Mouse (Mus musculus) lung, embryonic 15.5 days (tissue): ENCODE data around the gene Dnajc10. TPM values are rescaled to one million over a fixed set of nuclear protein-coding genes. Genes with fewer than 3 reads are reported as not detected.

Experiments
- ATAC-seq: fragments of 200-750 bp; cut with Nextera tagmentation; 2 replicates; pipeline ENCODE4 v1.8.0; 2017; ENCODE audit warnings: moderate number of reproducible peaks, borderline replicate concordance; ENCODE audit not compliant: low FRiP score, low TSS enrichment; ENCODE audit errors: extremely low read depth
- H3K27ac ChIP-seq: fragments of 300-500 bp; sonication (generic); 2 replicates; pipeline ENCODE4 v1.5.1; 2015; ENCODE audit warnings: moderate library complexity, mild to moderate bottlenecking, inconsistent platforms
- H3K27me3 ChIP-seq: fragments of 300-500 bp; sonication (generic); 2 replicates; pipeline ENCODE4 v1.6.1; 2015; ENCODE audit warnings: inconsistent platforms
- H3K36me3 ChIP-seq: fragments of 300-500 bp; sonication (generic); 2 replicates; pipeline ENCODE4 v1.6.1; 2015; ENCODE audit warnings: inconsistent platforms
- H3K4me1 ChIP-seq: fragments of 300-500 bp; sonication (generic); 2 replicates; pipeline ENCODE4 v1.6.1; 2015; ENCODE audit warnings: inconsistent platforms
- H3K4me2 ChIP-seq: fragments of 300-500 bp; sonication (generic); 2 replicates; pipeline ENCODE4 v1.6.1; 2015; ENCODE audit warnings: inconsistent platforms, mild to moderate bottlenecking, moderate library complexity
- H3K4me3 ChIP-seq: fragments of 300-500 bp; sonication (generic); 2 replicates; pipeline ENCODE4 v1.5.1; 2015; ENCODE audit warnings: mild to moderate bottlenecking, inconsistent platforms
- H3K9ac ChIP-seq: fragments of 300-500 bp; sonication (generic); 2 replicates; pipeline ENCODE4 v1.6.1; 2015; ENCODE audit warnings: inconsistent platforms
- H3K9me3 ChIP-seq: fragments of 300-500 bp; sonication (generic); 2 replicates; pipeline ENCODE4 v1.6.1; 2016; ENCODE audit warnings: inconsistent platforms
- WGBS: fragments of 180-500 bp; shearing (Covaris S2); methylation state at CpG from one replicate; pipeline ENCODE4 v1.1.7; 2015; 5-methylcytosine and 5-hydroxymethylcytosine counted together
- polyA plus RNA-seq: library from polyadenylated mRNA; unstranded; fragments of >200 nt; fragmentation: Nextera tagmentation; extraction: Ambion mirVana; gene quantifications from 2 replicates; pipeline ENCODE4 v1.2.1, GENCODE M21; 2015

Dnajc10 gene
- polyA plus RNA-seq, 1 experiment from 2014 or later = 95.8 TPM

- Histone ChIP-seq H3K36me3 (no peaks in the 10 kb centered on the region), H3K9me3 (no peaks in the 10 kb centered on the region), H3K9ac (no peak overlapping the region), H3K27ac (no peak overlapping the region), H3K4me1 (peaks cover 3% of the 10 kb centered on the region; the same call in 1 of the 2 replicates), H3K4me3 (no peak overlapping the region), H3K27me3 (no peaks in the 10 kb centered on the region), H3K4me2 (no peak overlapping the region)
- no peak for ATAC-seq
- 81% methylated on average over 2 of the region's 2 CpGs for WGBS
These were observed 11.3 kb upstream of the Dnajc10 start for GRCm38 (mm10) chr2:80303957-80304356.

GRCm38 (mm10) chr2:80307701-80308100, 7.6 kb upstream of the Dnajc10 start:
- Histone ChIP-seq H3K9me3 (no peaks in the 10 kb centered on the region), H3K36me3 (no peaks in the 10 kb centered on the region), H3K27me3 (no peaks in the 10 kb centered on the region), H3K4me3 (no peak overlapping the region), H3K9ac (no peak overlapping the region), H3K4me1 (0 out of 2 replicates have a peak, but pooled peaks cover 4% of the 10 kb centered on the region), H3K4me2 (no peak overlapping the region), H3K27ac (no peak overlapping the region)
- no peak for ATAC-seq
- 88% methylated on average over 3 of the region's 3 CpGs for WGBS

- Histone ChIP-seq H3K9ac (no peak overlapping the region), H3K9me3 (no peaks in the 10 kb centered on the region), H3K4me2 (no peak overlapping the region), H3K27ac (no peak overlapping the region), H3K27me3 (no peaks in the 10 kb centered on the region), H3K36me3 (no peaks in the 10 kb centered on the region), H3K4me1 (0 out of 2 replicates have a peak, but pooled peaks cover 4% of the 10 kb centered on the region), H3K4me3 (no peak overlapping the region)
- WGBS = 60% methylated on average over 4 of the region's 4 CpGs
- no peak for ATAC-seq
These were observed 5.5 kb upstream of the Dnajc10 start for GRCm38 (mm10) chr2:80309775-80310174.

- H3K36me3 ChIP-seq = no peaks in the 10 kb centered on the region
- H3K4me2 ChIP-seq = no peak overlapping the region
- no peak overlapping the region for H3K9ac ChIP-seq
- no peaks in the 10 kb centered on the region for H3K9me3 ChIP-seq
- H3K4me3 ChIP-seq = no peak overlapping the region
- no peak overlapping the region for H3K27ac ChIP-seq
- ATAC-seq = no peak
- 0 out of 2 replicates have a peak, but pooled peaks cover 4% of the 10 kb centered on the region for H3K4me1 ChIP-seq
- no peaks in the 10 kb centered on the region for H3K27me3 ChIP-seq
- WGBS = 19% methylated on average over 4 of the region's 4 CpGs
These were observed 4.5 kb upstream of the Dnajc10 start for GRCm38 (mm10) chr2:80310772-80311171.

GRCm38 (mm10) chr2:80311350-80311749, 3.9 kb upstream of the Dnajc10 start:
- Histone ChIP-seq H3K9ac (no peak overlapping the region), H3K4me3 (no peak overlapping the region), H3K4me2 (no peak overlapping the region), H3K36me3 (no peaks in the 10 kb centered on the region), H3K27ac (no peak overlapping the region), H3K27me3 (no peaks in the 10 kb centered on the region), H3K9me3 (no peaks in the 10 kb centered on the region), H3K4me1 (peaks cover 9% of the 10 kb centered on the region; the same call in 1 of the 2 replicates)
- ATAC-seq = no peak
- 71% methylated on average over 4 of the region's 4 CpGs for WGBS

- Histone ChIP-seq H3K4me2 (no peak overlapping the region), H3K4me3 (no peak overlapping the region), H3K27me3 (no peaks in the 10 kb centered on the region), H3K9me3 (no peaks in the 10 kb centered on the region), H3K36me3 (peaks cover 8% of the 10 kb centered on the region; the same call in 1 of the 2 replicates), H3K9ac (no peak overlapping the region), H3K4me1 (peaks cover 13% of the 10 kb centered on the region; the same call in 1 of the 2 replicates), H3K27ac (no peak overlapping the region)
- no peak for ATAC-seq
- WGBS = 41% methylated on average over 1 of the region's 1 CpGs
These were observed 1.1 kb upstream of the Dnajc10 start for GRCm38 (mm10) chr2:80314201-80314600.

GRCm38 (mm10) chr2:80314854-80315241, 418 bp upstream of the Dnajc10 start:
- peak; percentile 12; the same call in 1 of the 2 replicates for ATAC-seq
- peak overlapping the region; percentile 66 for H3K4me2 ChIP-seq
- peak overlapping the region; percentile 92 for H3K4me3 ChIP-seq
- no peaks in the 10 kb centered on the region for H3K27me3 ChIP-seq
- peak overlapping the region; percentile 98 for H3K27ac ChIP-seq
- WGBS = 31% methylated on average over 7 of the region's 7 CpGs
- H3K9me3 ChIP-seq = no peaks in the 10 kb centered on the region
- H3K36me3 ChIP-seq = peaks cover 10% of the 10 kb centered on the region; the same call in 1 of the 2 replicates
- H3K4me1 ChIP-seq = peaks cover 13% of the 10 kb centered on the region; the same call in 1 of the 2 replicates
- H3K9ac ChIP-seq = peak overlapping the region; percentile 93

GRCm38 (mm10) chr2:80322878-80323277, 7.6 kb downstream of the Dnajc10 start:
- H3K27me3 ChIP-seq = no peaks in the 10 kb centered on the region
- WGBS = 91% methylated on average over 4 of the region's 4 CpGs
- no peak for ATAC-seq
- H3K36me3 ChIP-seq = peaks cover 50% of the 10 kb centered on the region
- H3K9ac ChIP-seq = no peak overlapping the region
- H3K4me3 ChIP-seq = no peak overlapping the region
- H3K4me2 ChIP-seq = no peak overlapping the region
- H3K27ac ChIP-seq = no peak overlapping the region
- H3K4me1 ChIP-seq = no peaks in the 10 kb centered on the region
- no peaks in the 10 kb centered on the region for H3K9me3 ChIP-seq

GRCm38 (mm10) chr2:80325779-80326178, 10.5 kb downstream of the Dnajc10 start:
- WGBS = 89% methylated on average over 2 of the region's 2 CpGs
- Histone ChIP-seq H3K4me2 (no peak overlapping the region), H3K36me3 (peaks cover 45% of the 10 kb centered on the region), H3K9ac (no peak overlapping the region), H3K9me3 (no peaks in the 10 kb centered on the region), H3K27ac (no peak overlapping the region), H3K4me1 (no peaks in the 10 kb centered on the region), H3K27me3 (no peaks in the 10 kb centered on the region), H3K4me3 (no peak overlapping the region)
- ATAC-seq = no peak

- no peak overlapping the region for H3K4me3 ChIP-seq
- WGBS = 85% methylated on average over 6 of the region's 6 CpGs
- no peak for ATAC-seq
- H3K4me2 ChIP-seq = no peak overlapping the region
- H3K4me1 ChIP-seq = no peaks in the 10 kb centered on the region
- no peaks in the 10 kb centered on the region for H3K9me3 ChIP-seq
- no peak overlapping the region for H3K27ac ChIP-seq
- no peaks in the 10 kb centered on the region for H3K27me3 ChIP-seq
- no peak overlapping the region for H3K9ac ChIP-seq
- peaks cover 37% of the 10 kb centered on the region for H3K36me3 ChIP-seq
These were observed 12.0 kb downstream of the Dnajc10 start for GRCm38 (mm10) chr2:80327272-80327671.

GRCm38 (mm10) chr2:80328961-80329653, 13.8 kb downstream of the Dnajc10 start:
- no peak for ATAC-seq
- no peaks in the 10 kb centered on the region for H3K9me3 ChIP-seq
- H3K27ac ChIP-seq = no peak overlapping the region
- no peaks in the 10 kb centered on the region for H3K27me3 ChIP-seq
- H3K4me1 ChIP-seq = no peaks in the 10 kb centered on the region
- WGBS = 92% methylated on average over 7 of the region's 7 CpGs
- H3K4me2 ChIP-seq = no peak overlapping the region
- no peak overlapping the region for H3K4me3 ChIP-seq
- H3K9ac ChIP-seq = no peak overlapping the region
- peaks cover 36% of the 10 kb centered on the region for H3K36me3 ChIP-seq

- Histone ChIP-seq H3K9ac (no peak overlapping the region), H3K36me3 (peaks cover 83% of the 10 kb centered on the region), H3K9me3 (no peaks in the 10 kb centered on the region), H3K27me3 (no peaks in the 10 kb centered on the region), H3K4me1 (no peaks in the 10 kb centered on the region), H3K4me3 (no peak overlapping the region), H3K27ac (no peak overlapping the region), H3K4me2 (no peak overlapping the region)
- ATAC-seq = no peak
- WGBS = 94% methylated on average over 9 of the region's 9 CpGs
These were observed 25.3 kb downstream of the Dnajc10 start for GRCm38 (mm10) chr2:80340537-80340936.
